Mouse (Mus musculus): Measurements from ENCODE around the gene Slc20a1. TPM values are rescaled to one million over a fixed set of nuclear protein-coding genes. Genes with fewer than 3 reads are reported as not detected.

Gene Slc20a1
- polyA plus RNA-seq, 1 experiment from 2014 or later: 60.4 TPM

DNA sequence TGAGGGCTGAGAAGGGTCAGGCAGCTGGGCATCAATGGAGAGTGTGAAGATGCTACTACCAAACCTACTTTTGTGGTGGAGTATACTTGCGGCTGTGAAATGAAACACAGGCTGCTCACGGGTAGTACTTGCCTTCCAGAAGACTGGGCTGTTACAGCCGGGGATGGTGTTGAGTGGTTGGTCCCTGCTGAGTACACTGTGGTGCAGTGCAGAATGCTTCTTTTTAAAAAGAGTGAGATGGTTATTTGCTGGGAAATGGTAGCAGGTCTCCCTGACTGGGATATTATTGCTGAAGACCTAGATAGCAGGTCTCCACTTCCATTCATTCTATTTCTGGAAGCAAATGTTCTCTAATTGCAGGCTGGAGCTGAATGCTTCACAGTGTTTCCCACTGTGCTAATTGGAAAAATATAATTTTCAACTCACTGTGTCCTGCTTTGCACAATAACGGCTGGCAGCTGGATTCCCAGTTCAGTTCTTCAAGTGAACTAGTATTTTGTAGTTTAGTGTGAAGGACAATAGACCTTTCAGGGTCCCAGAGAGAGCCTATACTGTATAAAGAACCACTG lies 20.1 kb downstream of the Slc20a1 start:
- ATAC-seq (replicated peaks): no peak
- H3K9me3 ChIP-seq: no peaks in the 10 kb centered on the region
- H3K36me3 ChIP-seq (replicated peaks): no peaks in the 10 kb centered on the region
- H3K4me2 ChIP-seq: no peak overlapping the region
- no peak overlapping the region for H3K9ac ChIP-seq
- no peak overlapping the region for H3K4me3 ChIP-seq
- H3K27ac ChIP-seq: no peak overlapping the region
- H3K4me1 ChIP-seq: no peaks in the 10 kb centered on the region
- no peaks in the 10 kb centered on the region for H3K27me3 ChIP-seq (replicated peaks)
- WGBS: 81% methylated on average over 4 of the region's 4 CpGs

DNA sequence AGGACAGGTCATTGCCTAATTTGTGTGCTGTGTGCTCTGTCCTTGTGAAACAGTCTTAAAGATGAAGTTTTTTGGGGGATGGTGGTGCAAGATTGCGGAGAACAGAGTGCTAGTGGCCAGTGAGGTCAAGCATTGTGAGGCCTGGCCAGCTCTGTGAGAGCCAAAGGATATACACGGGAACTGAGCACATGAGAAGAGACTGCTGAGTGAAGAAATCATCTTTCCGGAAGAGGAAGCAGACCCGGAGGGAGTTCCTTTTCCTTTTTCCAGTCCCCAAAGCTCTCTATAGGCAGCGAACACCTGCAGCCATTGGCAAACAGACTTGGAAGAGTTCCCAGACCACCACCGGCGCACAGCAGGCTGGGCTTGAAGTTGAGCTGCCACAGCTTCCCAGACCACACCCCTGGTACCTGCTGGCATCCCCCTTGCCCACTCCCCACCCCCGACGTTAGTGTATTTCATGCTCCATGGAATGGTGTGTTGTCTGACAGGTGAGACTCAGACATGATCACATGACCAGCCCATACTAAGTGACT lies 22.6 kb downstream of the Slc20a1 start:
- Histone ChIP-seq H3K9ac (no peak overlapping the region), H3K4me3 (no peak overlapping the region), H3K4me1 (no peaks in the 10 kb centered on the region), H3K27me3 (replicated peaks) (no peaks in the 10 kb centered on the region), H3K9me3 (no peaks in the 10 kb centered on the region), H3K4me2 (no peak overlapping the region), H3K36me3 (replicated peaks) (no peaks in the 10 kb centered on the region), H3K27ac (no peak overlapping the region)
- ATAC-seq (replicated peaks): no peak
- 78% methylated on average over 9 of the region's 9 CpGs for WGBS

GRCm38 (mm10) chr2:129224178-129224577 lies 25.6 kb downstream of the Slc20a1 start:
- no peak overlapping the region for H3K9ac ChIP-seq
- no peaks in the 10 kb centered on the region for H3K9me3 ChIP-seq
- no peak overlapping the region for H3K27ac ChIP-seq
- H3K4me2 ChIP-seq: no peak overlapping the region
- no peaks in the 10 kb centered on the region for H3K27me3 ChIP-seq (replicated peaks)
- H3K36me3 ChIP-seq (replicated peaks): no peaks in the 10 kb centered on the region
- H3K4me1 ChIP-seq: no peaks in the 10 kb centered on the region
- no peak for ATAC-seq (replicated peaks)
- WGBS: 83% methylated on average over 4 of the region's 4 CpGs
- no peak overlapping the region for H3K4me3 ChIP-seq

DNA sequence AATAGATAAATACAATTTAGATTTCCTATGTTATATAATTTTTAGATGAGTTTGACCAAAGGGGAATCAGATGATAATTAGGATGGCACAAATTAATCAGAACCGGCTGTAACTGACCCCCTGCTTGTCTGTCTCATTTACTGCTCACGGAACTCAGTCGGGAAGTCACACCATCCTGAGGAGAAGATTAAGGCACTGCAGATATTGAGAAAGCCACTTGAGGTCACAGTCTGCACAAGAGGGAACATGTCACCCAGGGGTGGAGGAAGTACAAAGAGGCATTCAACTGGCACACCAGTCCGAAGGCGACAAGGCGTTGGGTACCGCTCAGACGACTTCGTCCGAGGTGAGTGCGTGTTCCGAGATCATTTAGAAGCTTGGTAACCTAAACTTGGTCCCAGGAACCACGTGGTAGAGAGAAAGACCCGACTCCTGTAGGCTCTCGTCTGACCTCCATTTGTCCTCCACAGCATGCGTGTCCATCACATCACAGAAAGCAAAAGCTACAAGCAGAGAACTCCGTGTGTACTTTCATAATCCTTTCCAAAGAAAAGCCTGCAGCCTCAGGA lies 26.8 kb downstream of the Slc20a1 start:
- no peaks in the 10 kb centered on the region for H3K4me1 ChIP-seq
- no peak for ATAC-seq (replicated peaks)
- H3K27ac ChIP-seq: no peak overlapping the region
- no peaks in the 10 kb centered on the region for H3K36me3 ChIP-seq (replicated peaks)
- 69% methylated on average over 17 of the region's 17 CpGs for WGBS
- no peaks in the 10 kb centered on the region for H3K9me3 ChIP-seq
- no peak overlapping the region for H3K9ac ChIP-seq
- no peak overlapping the region for H3K4me3 ChIP-seq
- H3K4me2 ChIP-seq: no peak overlapping the region
- H3K27me3 ChIP-seq (replicated peaks): no peaks in the 10 kb centered on the region

- Histone ChIP-seq H3K9me3 (no peaks in the 10 kb centered on the region), H3K27me3 (replicated peaks) (no peaks in the 10 kb centered on the region), H3K4me1 (no peaks in the 10 kb centered on the region), H3K9ac (no peak overlapping the region), H3K27ac (no peak overlapping the region), H3K36me3 (replicated peaks) (no peaks in the 10 kb centered on the region), H3K4me2 (no peak overlapping the region), H3K4me3 (no peak overlapping the region)
- ATAC-seq (replicated peaks): no peak
- 65% methylated on average over 11 of the region's 11 CpGs for WGBS
These were observed 27.8 kb downstream of the Slc20a1 start for GRCm38 (mm10) chr2:129226296-129226851.

DNA sequence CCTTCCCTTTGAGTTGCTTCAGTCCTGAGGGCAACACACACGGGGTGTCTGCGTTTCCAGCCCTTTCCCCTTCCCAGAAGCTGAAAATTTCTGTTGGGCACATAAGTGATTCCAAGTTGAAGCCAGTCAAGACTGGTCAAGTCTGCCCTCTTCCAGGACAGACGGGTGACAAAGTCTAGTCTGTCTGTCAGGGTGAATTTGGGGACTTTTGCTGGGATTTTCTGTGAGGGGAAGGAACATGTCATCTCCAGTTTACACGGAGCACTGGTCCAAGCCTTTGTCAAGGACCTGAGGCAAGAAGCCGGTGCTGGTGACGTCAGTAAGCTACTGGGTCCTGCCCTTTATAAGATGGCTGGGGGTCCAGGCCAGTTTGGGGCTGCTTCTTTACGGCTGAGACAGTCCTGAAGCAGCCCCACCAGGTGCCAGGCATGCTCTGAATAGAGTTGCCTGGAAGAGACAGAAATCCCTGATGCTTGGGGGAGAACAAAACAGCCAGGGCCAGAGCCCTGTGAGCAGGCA lies 28.5 kb downstream of the Slc20a1 start:
- ATAC-seq (replicated peaks): no peak
- no peak overlapping the region for H3K4me3 ChIP-seq
- no peaks in the 10 kb centered on the region for H3K9me3 ChIP-seq
- no peaks in the 10 kb centered on the region for H3K36me3 ChIP-seq (replicated peaks)
- no peak overlapping the region for H3K9ac ChIP-seq
- H3K4me2 ChIP-seq: no peak overlapping the region
- no peak overlapping the region for H3K27ac ChIP-seq
- H3K4me1 ChIP-seq: no peaks in the 10 kb centered on the region
- no peaks in the 10 kb centered on the region for H3K27me3 ChIP-seq (replicated peaks)
- 76% methylated on average over 7 of the region's 7 CpGs for WGBS

- no peaks in the 10 kb centered on the region for H3K36me3 ChIP-seq (replicated peaks)
- H3K4me3 ChIP-seq: no peak overlapping the region
- no peak for ATAC-seq (replicated peaks)
- 79% methylated on average over 6 of the region's 7 CpGs for WGBS
- no peaks in the 10 kb centered on the region for H3K9me3 ChIP-seq
- H3K4me2 ChIP-seq: no peak overlapping the region
- H3K4me1 ChIP-seq: no peaks in the 10 kb centered on the region
- H3K27ac ChIP-seq: no peak overlapping the region
- H3K27me3 ChIP-seq (replicated peaks): no peaks in the 10 kb centered on the region
- no peak overlapping the region for H3K9ac ChIP-seq
These were observed 29.1 kb downstream of the Slc20a1 start for GRCm38 (mm10) chr2:129227709-129228108.

GRCm38 (mm10) chr2:129228571-129228970 lies 30.0 kb downstream of the Slc20a1 start:
- Histone ChIP-seq H3K4me3 (no peak overlapping the region), H3K36me3 (replicated peaks) (no peaks in the 10 kb centered on the region), H3K9me3 (no peaks in the 10 kb centered on the region), H3K9ac (no peak overlapping the region), H3K27ac (no peak overlapping the region), H3K27me3 (replicated peaks) (no peaks in the 10 kb centered on the region), H3K4me2 (no peak overlapping the region), H3K4me1 (no peaks in the 10 kb centered on the region)
- WGBS: 97% methylated on average over 4 of the region's 4 CpGs
- ATAC-seq (replicated peaks): no peak

GRCm38 (mm10) chr2:129229316-129229715 lies 30.8 kb downstream of the Slc20a1 start:
- Histone ChIP-seq H3K4me1 (no peaks in the 10 kb centered on the region), H3K4me2 (no peak overlapping the region), H3K9me3 (no peaks in the 10 kb centered on the region), H3K4me3 (no peak overlapping the region), H3K27ac (no peak overlapping the region), H3K36me3 (replicated peaks) (no peaks in the 10 kb centered on the region), H3K27me3 (replicated peaks) (no peaks in the 10 kb centered on the region), H3K9ac (no peak overlapping the region)
- ATAC-seq (replicated peaks): no peak
- WGBS: 95% methylated on average over 7 of the region's 7 CpGs

GRCm38 (mm10) chr2:129232023-129232422 lies 33.5 kb downstream of the Slc20a1 start:
- H3K4me2 ChIP-seq: no peak overlapping the region
- WGBS: 73% methylated on average over 4 of the region's 4 CpGs

DNA sequence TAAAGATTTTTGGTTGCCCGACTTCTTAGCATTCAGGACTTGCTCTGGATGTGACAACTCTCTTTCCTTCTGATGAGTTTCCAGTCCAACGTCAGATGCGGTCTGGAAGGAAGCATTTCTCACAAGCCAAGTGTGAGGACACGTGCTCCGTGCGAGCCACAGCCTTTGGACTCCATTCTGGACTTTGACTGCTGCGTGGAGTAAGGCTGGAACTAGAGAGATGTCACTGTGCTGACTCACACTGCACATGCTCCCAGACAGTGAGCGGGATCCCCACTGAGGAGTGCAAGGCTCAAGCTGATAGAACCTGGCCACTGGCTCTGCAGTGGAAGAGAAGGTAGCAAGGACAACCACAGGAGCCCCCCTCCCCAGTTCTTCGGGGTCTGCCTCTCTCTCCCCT lies 33.9 kb downstream of the Slc20a1 start:
- no peak for ATAC-seq (replicated peaks)
- WGBS: 81% methylated on average over 9 of the region's 9 CpGs

More at GRCm38 (mm10) chr2:129232023-129232422, 33.5 kb downstream of the Slc20a1 start:
- no peaks in the 10 kb centered on the region for H3K9me3 ChIP-seq
- H3K27me3 ChIP-seq (replicated peaks): no peaks in the 10 kb centered on the region
- no peak overlapping the region for H3K9ac ChIP-seq
- H3K4me3 ChIP-seq: no peak overlapping the region
- no peak for ATAC-seq (replicated peaks)
- no peaks in the 10 kb centered on the region for H3K4me1 ChIP-seq
- H3K27ac ChIP-seq: no peak overlapping the region
- H3K36me3 ChIP-seq (replicated peaks): no peaks in the 10 kb centered on the region

DNA sequence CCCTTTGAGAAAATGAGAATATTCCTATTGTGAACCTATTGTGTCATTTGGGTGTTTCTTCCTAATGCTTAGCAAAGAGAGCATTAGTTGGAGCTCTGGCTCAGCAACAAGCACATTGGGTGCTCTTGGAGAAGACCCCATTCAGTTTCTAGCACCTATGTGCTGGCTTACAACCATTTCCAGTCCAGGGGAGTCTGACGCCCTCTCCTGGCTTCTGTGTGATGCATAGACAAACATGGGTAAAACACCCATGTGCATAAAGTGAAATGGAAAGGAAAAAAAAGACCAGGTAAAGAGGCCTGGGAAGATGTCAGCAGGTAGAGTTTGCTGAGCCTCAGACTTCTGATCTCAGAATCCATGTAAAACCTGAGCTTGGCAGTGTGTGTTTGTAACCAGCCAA lies 34.7 kb downstream of the Slc20a1 start:
- WGBS: 92% methylated on average over 1 of the region's 1 CpGs
- Histone ChIP-seq H3K9me3 (no peaks in the 10 kb centered on the region), H3K27ac (no peak overlapping the region), H3K36me3 (replicated peaks) (no peaks in the 10 kb centered on the region), H3K9ac (no peak overlapping the region), H3K4me2 (no peak overlapping the region), H3K4me1 (no peaks in the 10 kb centered on the region), H3K4me3 (no peak overlapping the region), H3K27me3 (replicated peaks) (no peaks in the 10 kb centered on the region)
- ATAC-seq (replicated peaks): no peak

More for the DNA sequence above, 33.9 kb downstream of the Slc20a1 start:
- Histone ChIP-seq H3K36me3 (replicated peaks) (no peaks in the 10 kb centered on the region), H3K9me3 (no peaks in the 10 kb centered on the region), H3K4me1 (no peaks in the 10 kb centered on the region), H3K4me2 (no peak overlapping the region), H3K27me3 (replicated peaks) (no peaks in the 10 kb centered on the region), H3K9ac (no peak overlapping the region), H3K27ac (no peak overlapping the region), H3K4me3 (no peak overlapping the region)

Data from midbrain, embryonic 15.5 days (tissue).